Mouse (Mus musculus) ES-Bruce4 (cell line): Measurements from ENCODE around the gene Irf2bpl.

Experiments
- CTCF ChIP-seq: IDR thresholded peaks from one replicate; pipeline ENCODE4 v1.8.1; 2011; ENCODE audit warnings: low read depth, low read length
- EP300 ChIP-seq: IDR thresholded peaks from 2 replicates; pipeline ENCODE4 v1.6.1; 2011; ENCODE audit warnings: low read depth, low read length; ENCODE audit not compliant: insufficient read depth

GRCm38 (mm10) chr12:86876981-86877380 lies 7.6 kb downstream of the Irf2bpl start:
- no peak for TF ChIP-seq EP300
- no peak for TF ChIP-seq CTCF
